Mouse (Mus musculus) forebrain, embryonic 16.5 days (tissue): ENCODE measurements around the gene Epb41l3. TPM values are rescaled to one million over a fixed set of nuclear protein-coding genes. Genes with fewer than 3 reads are reported as not detected.

Source experiments
- ATAC-seq: fragments of 200-750 bp; cut with Nextera tagmentation; 2 replicates; pipeline ENCODE4 v1.8.0; 2017; ENCODE audit warnings: mild to moderate bottlenecking, moderate library complexity
- H3K27ac ChIP-seq: fragments of 300-500 bp; sonication (generic); 2 replicates; pipeline ENCODE4 v1.5.1; 2014; ENCODE audit warnings: low read length, control low read depth
- H3K27me3 ChIP-seq: fragments of 300-500 bp; sonication (generic); replicated peaks from 2 replicates; pipeline ENCODE4 v1.6.1; 2014; ENCODE audit warnings: low read length; ENCODE audit not compliant: control insufficient read depth, insufficient read depth
- H3K36me3 ChIP-seq: fragments of 300-500 bp; sonication (generic); 2 replicates; pipeline ENCODE4 v1.6.1; 2014; ENCODE audit not compliant: control insufficient read depth, insufficient read depth
- H3K4me1 ChIP-seq: fragments of 300-500 bp; sonication (generic); replicated peaks from 2 replicates; pipeline ENCODE4 v1.6.1; 2014; ENCODE audit warnings: low read length; ENCODE audit not compliant: control insufficient read depth, insufficient read depth
- H3K4me2 ChIP-seq: fragments of 300-500 bp; sonication (generic); 2 replicates; pipeline ENCODE4 v1.6.1; 2014; ENCODE audit warnings: mild to moderate bottlenecking, low read length, control low read depth
- H3K4me3 ChIP-seq: fragments of 300-500 bp; sonication (generic); replicated peaks from 2 replicates; pipeline ENCODE4 v1.5.1; 2014; ENCODE audit warnings: mild to moderate bottlenecking, low read length, control low read depth
- H3K9ac ChIP-seq: fragments of 300-500 bp; sonication (generic); replicated peaks from 2 replicates; pipeline ENCODE4 v1.6.1; 2014; ENCODE audit warnings: low read depth, low read length, control low read depth
- H3K9me3 ChIP-seq: fragments of 300-500 bp; sonication (generic); 2 replicates; pipeline ENCODE4 v1.6.1; 2016; ENCODE audit warnings: low read length; ENCODE audit not compliant: control insufficient read depth
- WGBS: fragments of 180-500 bp; shearing (Covaris S2); extraction: QIAGEN DNeasy Blood & Tissue Kit; methylation state at CpG from one replicate; pipeline ENCODE4 v1.1.7; 2014; 5-methylcytosine and 5-hydroxymethylcytosine counted together
- polyA plus RNA-seq: library from polyadenylated mRNA; unstranded; fragments of >200 nt; fragmentation: Nextera tagmentation; extraction: Ambion mirVana; gene quantifications from 2 replicates; pipeline ENCODE4 v1.2.1, GENCODE M21; 2015

The Epb41l3 gene
- polyA plus RNA-seq, 1 experiment from 2014 or later, result 84.2 TPM

DNA sequence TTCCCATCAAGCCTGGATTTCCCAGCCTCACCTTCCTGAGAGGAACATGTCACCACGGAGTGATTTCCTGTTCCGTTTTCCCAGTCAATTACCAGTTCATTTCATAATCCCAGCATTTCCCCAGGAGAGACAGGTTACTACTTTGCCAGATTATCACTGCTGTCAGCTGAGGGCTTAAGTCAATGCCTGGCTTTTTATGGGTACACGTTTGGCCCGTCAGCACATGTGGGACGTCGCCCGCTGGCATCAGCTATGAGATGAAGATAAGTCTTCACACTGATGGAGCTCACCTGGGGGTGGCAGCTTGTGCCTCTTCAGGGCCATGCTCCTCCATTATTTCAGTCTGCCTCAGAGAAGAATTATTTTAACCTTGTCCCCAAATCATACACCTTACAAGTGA lies 145.4 kb downstream of the Epb41l3 start:
- Histone ChIP-seq H3K36me3 (no peaks in the 10 kb centered on the region), H3K27ac (no peak overlapping the region), H3K4me3 (no peak overlapping the region), H3K9ac (no peak overlapping the region), H3K27me3 (no peaks in the 10 kb centered on the region), H3K9me3 (no peaks in the 10 kb centered on the region), H3K4me2 (no peak overlapping the region), H3K4me1 (peaks cover 9% of the 10 kb centered on the region)
- ATAC-seq, result no peak
- 88% methylated on average over 7 of the region's 7 CpGs for WGBS

DNA sequence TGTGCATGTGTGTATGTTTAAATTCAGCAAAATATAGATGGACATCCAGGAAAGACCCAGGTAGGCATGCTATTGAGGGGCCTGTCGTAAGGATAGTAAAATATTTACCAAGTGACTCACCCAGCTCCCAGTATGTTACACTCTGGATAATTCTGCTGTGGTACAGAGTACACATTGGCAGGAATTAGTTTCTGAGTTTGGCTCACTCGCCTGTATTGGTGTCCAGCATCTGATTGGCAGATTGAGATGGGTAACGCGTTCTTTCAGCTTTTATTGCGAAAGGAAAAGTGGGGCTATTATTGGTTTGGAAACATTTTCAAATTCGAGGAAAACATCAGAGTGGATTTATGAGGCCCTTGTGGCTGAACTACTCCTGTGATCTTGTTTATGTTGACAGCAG lies 145.9 kb downstream of the Epb41l3 start:
- no peak overlapping the region for H3K9ac ChIP-seq
- no peaks in the 10 kb centered on the region for H3K36me3 ChIP-seq
- H3K9me3 ChIP-seq, result no peaks in the 10 kb centered on the region
- no peak overlapping the region for H3K4me2 ChIP-seq
- no peak overlapping the region for H3K4me3 ChIP-seq
- H3K4me1 ChIP-seq, result peaks cover 9% of the 10 kb centered on the region
- no peak overlapping the region for H3K27ac ChIP-seq
- ATAC-seq, result no peak
- 71% methylated on average over 6 of the region's 6 CpGs for WGBS
- H3K27me3 ChIP-seq, result no peaks in the 10 kb centered on the region

DNA sequence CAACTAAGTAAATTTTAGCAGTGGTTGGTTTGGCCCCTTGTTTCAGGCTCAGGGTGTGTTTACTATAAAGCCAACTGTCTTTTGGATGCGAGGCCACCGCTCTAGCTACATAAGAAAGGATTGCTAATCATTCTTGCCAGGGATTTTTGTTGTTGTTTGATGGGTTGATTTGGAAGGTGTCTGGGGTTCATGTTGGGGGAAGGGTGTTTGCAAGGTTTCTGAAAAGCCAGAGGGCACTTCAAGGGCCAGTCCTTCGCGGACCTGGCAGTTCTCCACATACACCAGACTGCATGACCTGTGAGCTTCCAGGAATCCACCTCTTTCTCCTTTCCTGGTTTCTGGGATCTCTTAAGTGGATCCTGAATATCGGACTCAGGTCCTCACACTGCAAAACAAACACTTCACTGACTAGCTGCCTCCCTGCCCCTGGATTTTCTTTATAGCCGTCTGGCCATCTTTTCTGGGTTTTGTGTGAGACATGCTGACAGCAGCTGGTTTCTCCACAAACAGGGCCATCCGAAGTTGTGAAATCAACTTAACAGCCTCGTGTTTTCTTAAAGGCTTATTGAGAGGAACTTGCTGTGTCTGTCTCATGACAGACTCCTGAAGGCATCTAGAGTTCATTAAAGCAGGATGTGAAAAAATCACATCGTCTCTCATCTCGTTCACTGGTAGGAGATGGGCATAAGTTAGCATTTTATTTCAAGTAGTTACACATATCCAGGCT lies 146.6 kb downstream of the Epb41l3 start:
- Histone ChIP-seq H3K9ac (no peak overlapping the region), H3K4me3 (no peak overlapping the region), H3K27ac (no peak overlapping the region), H3K4me2 (no peak overlapping the region), H3K36me3 (no peaks in the 10 kb centered on the region), H3K4me1 (peaks cover 9% of the 10 kb centered on the region), H3K27me3 (no peaks in the 10 kb centered on the region), H3K9me3 (no peaks in the 10 kb centered on the region)
- 51% methylated on average over 10 of the region's 10 CpGs for WGBS
- no peak for ATAC-seq

DNA sequence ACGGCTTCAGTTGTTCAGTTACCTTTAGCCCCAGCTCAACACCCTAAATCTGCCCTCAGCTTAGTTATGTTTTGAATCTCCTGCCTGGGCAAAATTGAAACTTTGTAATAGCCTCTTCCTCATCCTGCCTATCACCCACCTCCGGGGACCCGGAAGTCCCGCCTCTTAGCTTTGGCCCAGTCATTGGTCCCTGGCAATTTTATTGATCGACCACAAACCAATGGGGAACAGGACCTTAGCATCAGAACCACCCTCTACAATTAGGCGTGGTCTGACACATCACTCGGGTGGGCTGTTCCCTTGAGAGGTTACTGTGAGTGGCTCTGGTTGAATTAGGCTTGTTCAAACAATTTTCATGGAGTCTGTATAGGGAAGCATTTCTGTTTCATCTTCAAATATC lies 150.5 kb downstream of the Epb41l3 start:
- Histone ChIP-seq H3K36me3 (no peaks in the 10 kb centered on the region), H3K4me1 (peaks cover 23% of the 10 kb centered on the region), H3K9me3 (no peaks in the 10 kb centered on the region), H3K27me3 (no peaks in the 10 kb centered on the region), H3K4me2 (no peak overlapping the region), H3K4me3 (no peak overlapping the region), H3K9ac (no peak overlapping the region), H3K27ac (no peak overlapping the region)
- whole genome bisulfite sequencing, result 90% methylated on average over 7 of the region's 7 CpGs
- ATAC-seq, result no peak

DNA sequence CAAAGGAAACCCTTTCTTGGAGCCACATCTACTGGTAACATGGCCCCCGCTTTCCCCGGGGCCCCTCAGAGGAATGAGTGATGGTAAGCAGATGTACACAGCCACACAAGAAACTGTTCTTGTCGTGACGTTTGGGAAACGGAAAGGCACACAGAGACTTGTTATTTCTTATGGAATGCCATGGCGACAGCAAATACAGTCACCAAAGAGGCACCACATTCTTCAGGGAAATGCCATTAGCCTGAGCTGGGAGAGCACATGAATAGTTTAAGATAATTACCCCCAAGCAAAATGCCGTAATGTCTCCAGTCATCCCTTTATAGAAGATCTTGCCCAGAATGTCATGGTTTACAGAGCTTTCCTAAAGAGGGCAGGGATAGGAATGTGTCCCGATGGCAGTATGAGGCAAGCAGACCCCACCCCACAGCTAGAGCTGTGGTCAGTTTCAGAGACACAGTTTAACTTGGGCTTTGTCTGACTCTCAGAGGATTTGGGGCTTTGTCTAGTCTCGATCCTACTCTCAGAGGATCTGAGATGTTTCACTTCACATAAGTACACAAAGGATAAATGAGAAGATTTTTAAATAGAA lies 152.0 kb downstream of the Epb41l3 start:
- Histone ChIP-seq H3K27me3 (no peaks in the 10 kb centered on the region), H3K4me1 (peaks cover 24% of the 10 kb centered on the region), H3K9ac (no peak overlapping the region), H3K4me2 (no peak overlapping the region), H3K4me3 (no peak overlapping the region), H3K9me3 (no peaks in the 10 kb centered on the region), H3K36me3 (no peaks in the 10 kb centered on the region), H3K27ac (no peak overlapping the region)
- no peak for ATAC-seq
- WGBS, result 39% methylated on average over 9 of the region's 9 CpGs

DNA sequence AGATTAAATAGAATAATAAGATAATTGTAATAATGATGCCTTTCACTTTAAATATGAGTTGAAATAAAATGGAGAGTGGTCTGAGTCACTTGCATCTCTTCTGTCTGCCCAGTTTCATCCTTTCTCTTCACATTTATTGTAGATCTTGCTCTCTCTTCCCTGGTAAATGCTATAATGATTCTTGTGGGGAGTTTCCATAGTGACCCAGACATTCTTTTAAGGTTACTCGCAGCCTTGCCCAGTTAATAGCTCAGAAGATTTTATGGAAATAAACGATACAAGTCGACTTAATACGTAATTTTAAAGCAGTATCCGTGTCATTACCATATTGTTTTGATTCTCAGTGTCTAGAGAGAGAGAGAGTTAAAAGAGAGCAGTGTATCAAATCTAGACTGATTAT lies 154.0 kb downstream of the Epb41l3 start:
- no peaks in the 10 kb centered on the region for H3K9me3 ChIP-seq
- no peak for ATAC-seq
- no peaks in the 10 kb centered on the region for H3K36me3 ChIP-seq
- WGBS, result 26% methylated on average over 5 of the region's 5 CpGs
- peak overlapping the region; percentile 69 for H3K27ac ChIP-seq
- no peak overlapping the region for H3K9ac ChIP-seq
- H3K27me3 ChIP-seq, result no peaks in the 10 kb centered on the region
- H3K4me3 ChIP-seq, result no peak overlapping the region
- H3K4me2 ChIP-seq, result no peak overlapping the region
- peaks cover 24% of the 10 kb centered on the region for H3K4me1 ChIP-seq

DNA sequence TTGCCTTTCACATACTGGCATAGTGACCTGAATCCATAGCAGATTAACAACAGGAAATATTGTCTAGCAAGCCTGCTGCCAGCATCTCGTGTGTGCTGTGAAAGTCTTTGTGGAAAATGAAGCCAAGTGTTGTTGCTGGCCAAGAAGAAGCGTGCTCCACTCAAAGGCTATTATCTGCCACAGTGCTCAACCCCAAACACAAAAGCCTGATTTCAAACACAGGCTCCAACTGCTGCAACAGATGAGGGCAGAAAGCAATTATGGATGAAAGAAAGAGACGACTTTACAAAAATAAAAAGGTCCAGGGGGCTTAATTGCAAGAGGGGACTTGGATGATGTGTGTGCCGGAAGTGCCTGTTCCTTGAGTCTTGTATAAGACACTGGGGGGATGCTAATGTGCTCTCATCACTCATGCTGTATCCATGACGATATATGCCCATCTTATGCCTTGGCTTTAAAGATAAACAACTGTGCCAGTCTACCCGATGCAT lies 154.7 kb downstream of the Epb41l3 start:
- H3K4me1 ChIP-seq, result peaks cover 24% of the 10 kb centered on the region
- H3K36me3 ChIP-seq, result no peaks in the 10 kb centered on the region
- WGBS, result 6% methylated on average over 6 of the region's 6 CpGs
- ATAC-seq, result peak; percentile 94
- H3K27ac ChIP-seq, result peak overlapping the region; percentile 69
- H3K4me3 ChIP-seq, result no peak overlapping the region
- peak overlapping the region; percentile 24; the same call in 1 of the 2 replicates for H3K4me2 ChIP-seq
- no peaks in the 10 kb centered on the region for H3K9me3 ChIP-seq
- 0 out of 2 replicates have a peak overlapping the region, but pooled peaks have one; percentile 12 for H3K9ac ChIP-seq
- no peaks in the 10 kb centered on the region for H3K27me3 ChIP-seq

DNA sequence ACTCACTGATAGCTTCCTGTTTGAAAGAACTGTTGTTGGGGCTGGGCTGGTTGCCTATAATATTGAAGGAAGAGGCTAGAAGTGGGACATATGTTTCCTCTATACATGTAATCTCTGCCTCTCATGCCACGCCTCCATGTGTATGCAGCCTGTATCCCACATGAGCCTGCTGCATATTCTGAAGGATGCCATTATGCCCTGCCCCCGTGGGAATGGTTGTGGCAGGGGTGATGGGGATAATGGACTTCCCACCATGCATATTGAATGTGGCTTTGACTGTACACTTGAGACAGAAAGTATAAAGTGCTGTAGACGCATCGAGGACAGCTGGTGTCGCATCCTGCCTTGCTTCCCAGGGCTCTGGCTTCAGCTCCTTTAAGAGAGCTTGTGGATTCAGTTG lies 155.9 kb downstream of the Epb41l3 start:
- 56% methylated on average over 5 of the region's 5 CpGs for WGBS
- no peaks in the 10 kb centered on the region for H3K36me3 ChIP-seq
- ATAC-seq, result no peak

DNA sequence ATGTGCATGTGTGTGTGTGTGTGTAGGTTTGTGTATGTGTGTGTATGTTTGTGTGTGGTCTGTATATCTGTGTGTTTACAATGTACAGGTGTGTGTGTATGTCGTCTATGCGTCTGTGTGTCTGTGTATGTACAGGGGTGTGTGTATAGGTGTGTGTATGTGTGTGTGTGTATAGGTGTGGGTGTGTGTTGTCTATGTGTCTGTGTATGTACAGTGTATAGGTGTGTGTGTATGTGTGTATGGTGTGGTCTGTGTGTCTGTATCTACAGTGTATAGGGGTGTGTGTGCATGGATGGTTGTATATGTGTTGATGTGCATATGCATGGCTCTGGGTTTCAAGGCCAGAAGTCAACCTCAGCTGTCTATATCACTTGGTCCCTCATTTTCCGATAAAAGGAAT lies 161.7 kb downstream of the Epb41l3 start:
- Histone ChIP-seq H3K9ac (no peak overlapping the region), H3K27me3 (no peaks in the 10 kb centered on the region), H3K36me3 (peaks cover 2% of the 10 kb centered on the region; the same call in 1 of the 2 replicates), H3K4me2 (no peak overlapping the region), H3K4me3 (no peak overlapping the region), H3K9me3 (no peaks in the 10 kb centered on the region), H3K4me1 (peaks cover under 1% of the 10 kb centered on the region; the same call in 1 of the 2 replicates), H3K27ac (no peak overlapping the region)
- 97% methylated on average over 3 of the region's 3 CpGs for WGBS
- ATAC-seq, result no peak

More for the DNA sequence above, 155.9 kb downstream of the Epb41l3 start:
- Histone ChIP-seq H3K4me2 (no peak overlapping the region), H3K27me3 (no peaks in the 10 kb centered on the region), H3K9me3 (no peaks in the 10 kb centered on the region), H3K4me3 (no peak overlapping the region), H3K27ac (peak overlapping the region; percentile 54), H3K9ac (no peak overlapping the region), H3K4me1 (peaks cover 24% of the 10 kb centered on the region)
